Mouse (Mus musculus) ES-Bruce4 (cell line): ENCODE measurements around the gene Kdr. TPM values are rescaled to one million over a fixed set of nuclear protein-coding genes. Genes with fewer than 3 reads are reported as not detected.
"Not testable (repeated sequence)": the region's sequence is repeated elsewhere in the genome, so short reads cannot be mapped to it uniquely, and the experiment has no call there.

Experiments used
- H3K27ac ChIP-seq: 2 replicates; pipeline ENCODE4 v1.5.1; 2012; ENCODE audit warnings: low read length, inconsistent platforms; ENCODE audit not compliant: insufficient read depth
- H3K27me3 ChIP-seq: 2 replicates; pipeline ENCODE4 v1.6.1; 2012; ENCODE audit warnings: mild to moderate bottlenecking, low read length, inconsistent platforms; ENCODE audit not compliant: control insufficient read depth, poor library complexity, insufficient read depth, severe bottlenecking
- H3K36me3 ChIP-seq: 2 replicates; pipeline ENCODE4 v1.6.1; 2012; ENCODE audit warnings: inconsistent platforms, mild to moderate bottlenecking, low read length, moderate library complexity; ENCODE audit not compliant: control insufficient read depth, poor library complexity, insufficient read depth, severe bottlenecking
- H3K4me1 ChIP-seq: one replicate; pipeline ENCODE4 v1.8.1; 2011; ENCODE audit warnings: low read length; ENCODE audit not compliant: control insufficient read depth, insufficient read depth
- H3K4me3 ChIP-seq: 2 replicates; pipeline ENCODE4 v1.5.1; 2011; ENCODE audit warnings: low read depth, mild to moderate bottlenecking, low read length
- H3K9ac ChIP-seq: 2 replicates; pipeline ENCODE4 v1.6.1; 2012; ENCODE audit warnings: low read depth, mild to moderate bottlenecking, inconsistent platforms; ENCODE audit not compliant: poor library complexity, severe bottlenecking
- H3K9me3 ChIP-seq: replicated peaks from 2 replicates; pipeline ENCODE4 v1.6.1; 2012; ENCODE audit warnings: mild to moderate bottlenecking, low read length, inconsistent platforms; ENCODE audit not compliant: control insufficient read depth, poor library complexity, insufficient read depth, severe bottlenecking
- CTCF ChIP-seq: IDR thresholded peaks from one replicate; pipeline ENCODE4 v1.8.1; 2011; ENCODE audit warnings: low read depth, low read length
- EP300 ChIP-seq: IDR thresholded peaks from 2 replicates; pipeline ENCODE4 v1.6.1; 2011; ENCODE audit warnings: low read depth, low read length; ENCODE audit not compliant: insufficient read depth
- POLR2A ChIP-seq: IDR thresholded peaks from one replicate; pipeline ENCODE4 v1.8.1; 2011; ENCODE audit warnings: low read length; ENCODE audit not compliant: insufficient read depth
- polyA plus RNA-seq: library from polyadenylated mRNA; stranded (reverse); fragments of >200 nt; gene quantifications from 2 replicates; pipeline ENCODE4 v1.2.4, GENCODE M21; 2011; ENCODE audit warnings: low read depth; ENCODE audit not compliant: missing spikeins, insufficient read depth, insufficient read length

The Kdr gene
- polyA plus RNA-seq, 1 experiment = 0.46 TPM

GRCm38 (mm10) chr5:75939144-75939732, 39.0 kb downstream of the Kdr start:
- Histone ChIP-seq H3K4me1 (peaks cover 2% of the 10 kb centered on the region), H3K27me3 (no peaks in the 10 kb centered on the region), H3K9me3 (no peaks in the 10 kb centered on the region; the same call in 1 of the 2 replicates), H3K36me3 (no peaks in the 10 kb centered on the region), H3K27ac (no peak overlapping the region), H3K4me3 (no peak overlapping the region), H3K9ac (no peak overlapping the region)
- TF ChIP-seq EP300 (no peak), POLR2A (no peak), CTCF (no peak)

- no peaks in the 10 kb centered on the region for H3K36me3 ChIP-seq
- TF ChIP-seq EP300 (no peak), CTCF (no peak), POLR2A (no peak)
- peaks cover 2% of the 10 kb centered on the region for H3K4me1 ChIP-seq
- no peak overlapping the region for H3K9ac ChIP-seq
- H3K27ac ChIP-seq = no peak overlapping the region
- H3K27me3 ChIP-seq = no peaks in the 10 kb centered on the region
- no peaks in the 10 kb centered on the region for H3K9me3 ChIP-seq
- H3K4me3 ChIP-seq = no peak overlapping the region
These were observed 40.2 kb downstream of the Kdr start for GRCm38 (mm10) chr5:75938012-75938411.

- Histone ChIP-seq H3K4me3 (no peak overlapping the region), H3K9ac (no peak overlapping the region)
- TF ChIP-seq EP300 (no peak), POLR2A (no peak)
These were observed 42.0 kb downstream of the Kdr start for GRCm38 (mm10) chr5:75936223-75936622.

GRCm38 (mm10) chr5:75935225-75935624, 43.0 kb downstream of the Kdr start:
- Histone ChIP-seq H3K27me3 (no peaks in the 10 kb centered on the region), H3K36me3 (no peaks in the 10 kb centered on the region), H3K9me3 (no peaks in the 10 kb centered on the region), H3K9ac (no peak overlapping the region), H3K4me1 (no peaks in the 10 kb centered on the region), H3K27ac (no peak overlapping the region), H3K4me3 (no peak overlapping the region)
- TF ChIP-seq EP300 (no peak), POLR2A (no peak), CTCF (no peak)

More at GRCm38 (mm10) chr5:75936223-75936622, 42.0 kb downstream of the Kdr start:
- Histone ChIP-seq H3K4me1 (peaks cover 2% of the 10 kb centered on the region), H3K27ac (no peak overlapping the region), H3K27me3 (no peaks in the 10 kb centered on the region), H3K36me3 (no peaks in the 10 kb centered on the region), H3K9me3 (no peaks in the 10 kb centered on the region)

GRCm38 (mm10) chr5:75934201-75934600, 44.1 kb downstream of the Kdr start:
- Histone ChIP-seq H3K9ac (no peak overlapping the region), H3K27ac (no peak overlapping the region), H3K4me1 (no peaks in the 10 kb centered on the region), H3K27me3 (no peaks in the 10 kb centered on the region), H3K9me3 (no peaks in the 10 kb centered on the region), H3K4me3 (no peak overlapping the region), H3K36me3 (no peaks in the 10 kb centered on the region)
- TF ChIP-seq POLR2A (no peak), EP300 (no peak), CTCF (no peak)

DNA sequence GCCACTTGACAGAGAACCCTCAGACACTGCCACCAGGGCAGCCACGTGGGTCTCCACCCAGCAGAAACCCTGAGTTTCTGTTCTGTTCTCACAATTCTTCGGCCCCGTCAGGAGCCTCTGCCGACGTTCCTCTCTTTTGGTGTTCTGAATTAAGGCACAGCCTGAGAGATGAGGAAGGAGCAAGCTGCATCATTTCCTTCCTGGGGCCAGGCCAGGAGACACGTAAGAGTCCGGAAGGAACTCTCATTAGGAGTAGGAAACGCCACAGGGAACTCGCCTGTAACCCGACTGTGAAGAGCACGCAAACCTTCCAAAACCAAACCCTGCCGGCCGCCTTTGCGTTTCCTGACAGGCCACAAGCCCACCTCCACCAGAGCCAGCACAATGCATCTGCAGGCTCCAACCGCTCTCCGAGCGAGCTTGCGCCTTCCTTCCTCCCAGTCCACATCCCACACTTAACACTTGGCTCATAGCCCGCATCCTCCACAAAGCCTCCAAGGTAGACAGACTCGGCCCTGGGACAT, 44.7 kb downstream of the Kdr start:
- Histone ChIP-seq H3K27me3 (no peaks in the 10 kb centered on the region), H3K9me3 (no peaks in the 10 kb centered on the region), H3K27ac (no peak overlapping the region), H3K4me1 (no peaks in the 10 kb centered on the region), H3K4me3 (peak overlapping the region; percentile 13; the same call in 1 of the 2 replicates), H3K9ac (no peak overlapping the region), H3K36me3 (no peaks in the 10 kb centered on the region)
- TF ChIP-seq CTCF (no peak), POLR2A (no peak), EP300 (no peak)

DNA sequence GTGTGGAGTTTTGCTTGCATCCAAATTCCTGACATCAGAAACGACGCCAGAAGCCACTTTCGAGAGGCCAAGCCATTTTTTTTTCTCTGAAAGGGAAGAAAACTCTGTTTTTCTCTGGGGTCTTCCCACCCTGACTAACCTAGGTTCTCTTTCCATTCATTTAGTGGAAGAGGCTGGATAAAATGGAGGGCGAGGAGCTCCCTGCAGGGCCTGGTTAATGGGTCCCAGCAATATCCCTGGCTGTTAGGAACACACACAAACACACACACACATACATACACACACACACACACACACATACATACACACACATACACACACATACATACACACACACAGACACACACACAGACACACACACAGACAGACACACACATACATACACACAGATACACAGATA, 46.8 kb downstream of the Kdr start:
- H3K9me3 ChIP-seq, H3K36me3 ChIP-seq, H3K9ac ChIP-seq, H3K27ac ChIP-seq, H3K27me3 ChIP-seq, H3K4me3 ChIP-seq, H3K4me1 ChIP-seq: not testable (repeated sequence)
